ENCODE assay signal across 8 mouse cellular contexts in genomic region chr12:28700561-28701025, GRCm38 (mm10). TPM values are rescaled to one million over a fixed set of nuclear protein-coding genes. Genes with fewer than 3 reads are reported as not detected.
A peak's percentile ranks its signal among the peaks of the same experiment; 100 is the strongest.
DNase-seq lines count a peak whose midpoint lies in the region; TF ChIP-seq lines count a peak whose summit lies in the region.

No protein-coding gene starts in this region.

- H3K36me3 ChIP-seq in heart, adult 2 months (ENCODE audit: control insufficient read depth, insufficient read depth, low read length): no peaks in the 10 kb centered on the region
- H3K36me3 ChIP-seq in midbrain, embryonic 10.5 days: peaks cover 20% of the 10 kb centered on the region

- H3K27me3 ChIP-seq in heart, adult 2 months (ENCODE audit: control insufficient read depth, insufficient read depth, low read length): no peaks in the 10 kb centered on the region
- H3K27me3 ChIP-seq in midbrain, embryonic 10.5 days (ENCODE audit: low read depth, poor library complexity, severe bottlenecking): peaks cover 7% of the 10 kb centered on the region

- H3K79me2 ChIP-seq in heart, adult 2 months (replicated peaks; ENCODE audit: control insufficient read depth, insufficient read depth, low read length): no peaks in the 10 kb centered on the region

- peak; percentile 87 for TF ChIP-seq EP300 in heart, adult 2 months (IDR thresholded peaks at IDR 0.05; ENCODE audit: insufficient read depth, low read depth, low read length)

- no peak overlapping the region for H3K4me3 ChIP-seq in heart, adult 2 months
- no peak overlapping the region for H3K4me3 ChIP-seq in midbrain, embryonic 10.5 days

- peak overlapping the region; percentile 59; the same call in 1 of the 2 replicates for H3K27ac ChIP-seq in heart, adult 2 months
- H3K27ac ChIP-seq in midbrain, embryonic 10.5 days (replicated peaks): peak overlapping the region; percentile 78; the same call in 1 of the 2 replicates

- intact Hi-C loops in heart, adult 2 months (cut with DNase I): loop anchor here (5.0 to 10.0 kb wide), 2 partner anchors 132 to 434 kb away; no protein-coding TSS in a partner anchor

- no peak overlapping the region for H3K9ac ChIP-seq in heart, adult 2 months (ENCODE audit: low read depth, low read length)

- DNase-seq in retina, postnatal 1 day: peak; percentile 49
- no peak for DNase-seq in retina, embryonic 14.5 days (ENCODE audit: low spot score)
- peak; percentile 72 to 82 for DNase-seq in cerebellum, postnatal 36 days
- DNase-seq in heart, adult 2 months: peak; percentile 78 to 89
- DNase-seq in kidney, adult 9 months: peak; percentile 70
- no peak for DNase-seq in midbrain, embryonic 10.5 days (ENCODE audit: low spot score)
- DNase-seq in embryo, embryonic 11 days: no peak
- no peak for DNase-seq in adipocyte (ENCODE audit: low spot score)

- no peak for TF ChIP-seq POLR2A in heart, adult 2 months (IDR thresholded peaks at IDR 0.05; ENCODE audit: insufficient read depth, low read depth, low read length)

- H3K4me1 ChIP-seq in heart, adult 2 months (ENCODE audit: control insufficient read depth, insufficient read depth, low read length): no peaks in the 10 kb centered on the region; the same call in 1 of the 2 replicates
- H3K4me1 ChIP-seq in midbrain, embryonic 10.5 days: peaks cover 42% of the 10 kb centered on the region

- no peaks in the 10 kb centered on the region for H3K9me3 ChIP-seq in midbrain, embryonic 10.5 days (replicated peaks)

- no peak for TF ChIP-seq CTCF in heart, adult 2 months (IDR thresholded peaks at IDR 0.05)

- 50% methylated on average over 19 of the region's 19 CpGs for WGBS in heart, adult 2 months
- 86% methylated on average over 19 of the region's 19 CpGs for WGBS in midbrain, embryonic 10.5 days

RNA-seq across cellular contexts. Expression of gene Adi1, which starts 25.6 kb away (rescaled TPM):
- 10 to 100 TPM; 51.5 to 52.0 TPM for total RNA-seq in heart, adult 2 months (2021)
- 27.8 and 45.7 TPM in 2 replicates for polyA plus RNA-seq in heart, adult 2 months (2012; rRNA removed)
- polyA plus RNA-seq in midbrain, embryonic 10.5 days (2016; fragmentation: Nextera tagmentation; extraction: Ambion mirVana): 43.3 and 48.1 TPM in 2 replicates

RNA-seq across cellular contexts. Expression of gene Trappc12, which starts 49.7 kb away (rescaled TPM):
- 10 to 100 TPM; 19.7 to 21.3 TPM for total RNA-seq in heart, adult 2 months (2021)
- polyA plus RNA-seq in heart, adult 2 months (2012; rRNA removed): 20.9 and 26.9 TPM in 2 replicates
- polyA plus RNA-seq in midbrain, embryonic 10.5 days (2016; fragmentation: Nextera tagmentation; extraction: Ambion mirVana): 36.3 and 40.1 TPM in 2 replicates

RNA-seq across cellular contexts. Expression of gene Eipr1, which starts 51.0 kb away (rescaled TPM):
- total RNA-seq in heart, adult 2 months (2021): 1 to 10 TPM; 8.6 to 8.7 TPM
- polyA plus RNA-seq in heart, adult 2 months (2012; rRNA removed): 13.5 and 21.8 TPM in 2 replicates
- 45.5 and 48.0 TPM in 2 replicates for polyA plus RNA-seq in midbrain, embryonic 10.5 days (2016; fragmentation: Nextera tagmentation; extraction: Ambion mirVana)

RNA-seq across cellular contexts. Expression of gene Rnaseh1, which starts 51.2 kb away (rescaled TPM):
- total RNA-seq in heart, adult 2 months (2021): 1 to 10 TPM; 6.9 to 8.4 TPM
- 7.0 and 7.7 TPM in 2 replicates for polyA plus RNA-seq in heart, adult 2 months (2012; rRNA removed)
- polyA plus RNA-seq in midbrain, embryonic 10.5 days (2016; fragmentation: Nextera tagmentation; extraction: Ambion mirVana): 34.1 and 35.4 TPM in 2 replicates

Comparison
In these comparisons a context has a peak if more than half of its experiments do, and no peak if none do; other contexts are left out.
1. DNase-seq: peak in retina, postnatal 1 day (single experiment), cerebellum, postnatal 36 days (2 of 2), heart, adult 2 months (2 of 2) and kidney, adult 9 months (single experiment); none in retina, embryonic 14.5 days (single experiment), midbrain, embryonic 10.5 days (single experiment), embryo, embryonic 11 days (single experiment) and adipocyte (single experiment).